Mouse (Mus musculus) A20 (cell line): ENCODE measurements around the gene Mob1b.

Source experiments
- DNase-seq: peaks from one replicate; pipeline ENCODE4 v3.0.0-alpha.2; 2011; ENCODE audit warnings: low read depth, low spot score

The Mob1b gene

DNA sequence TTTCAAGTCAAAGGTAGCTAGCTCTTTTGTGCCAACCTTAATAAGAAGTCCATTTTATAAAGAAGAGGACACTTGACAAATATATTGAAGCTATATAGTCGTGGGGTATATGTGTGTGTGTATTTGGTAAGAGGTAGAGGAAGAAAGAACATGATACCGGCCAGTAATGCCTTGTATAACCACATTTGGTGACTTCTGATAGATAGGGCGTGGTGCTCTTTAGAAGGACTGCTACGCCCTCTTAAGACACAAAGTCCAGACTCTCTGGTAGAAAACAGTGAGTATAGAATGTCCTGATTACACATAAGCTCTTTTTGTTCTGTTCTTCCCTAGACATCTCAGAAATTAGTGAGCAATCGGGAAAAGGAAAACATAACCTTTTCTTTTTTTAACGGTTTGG lies 47.5 kb downstream of the Mob1b start:
- no peak for DNase-seq

DNA sequence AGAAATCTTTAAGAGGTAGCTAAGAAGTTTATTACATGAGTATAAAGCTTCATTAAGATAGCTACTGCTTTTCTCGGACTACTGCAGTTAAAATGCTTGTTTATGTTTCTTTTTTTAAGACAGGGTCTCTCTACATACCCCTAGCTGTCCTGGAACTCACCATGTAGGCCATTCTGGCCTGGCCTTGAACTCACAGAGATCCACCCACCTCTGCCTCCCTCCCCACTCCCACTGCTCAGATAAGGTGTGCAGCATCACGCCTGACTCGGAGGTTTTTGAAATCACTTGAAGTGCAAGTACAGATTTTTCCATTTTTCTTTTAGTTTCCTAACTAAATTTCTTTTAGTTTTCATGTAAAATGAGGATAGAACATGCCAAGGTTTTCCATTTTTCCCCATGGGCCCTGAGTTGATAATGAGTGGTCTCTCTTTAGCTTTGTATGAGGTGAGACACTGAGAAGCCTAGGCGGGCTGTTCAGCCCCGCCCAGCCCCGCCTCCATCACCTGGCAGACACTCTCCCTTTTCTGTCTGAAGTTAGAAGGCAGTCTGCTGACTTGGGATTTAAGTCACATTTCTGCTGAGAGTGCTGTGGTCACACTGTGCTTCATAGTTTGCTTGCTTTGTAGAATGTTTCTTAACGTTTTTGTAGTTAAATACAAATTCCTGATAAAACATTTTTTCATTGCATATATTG lies 61.6 kb downstream of the Mob1b start:
- DNase-seq: no peak

DNA sequence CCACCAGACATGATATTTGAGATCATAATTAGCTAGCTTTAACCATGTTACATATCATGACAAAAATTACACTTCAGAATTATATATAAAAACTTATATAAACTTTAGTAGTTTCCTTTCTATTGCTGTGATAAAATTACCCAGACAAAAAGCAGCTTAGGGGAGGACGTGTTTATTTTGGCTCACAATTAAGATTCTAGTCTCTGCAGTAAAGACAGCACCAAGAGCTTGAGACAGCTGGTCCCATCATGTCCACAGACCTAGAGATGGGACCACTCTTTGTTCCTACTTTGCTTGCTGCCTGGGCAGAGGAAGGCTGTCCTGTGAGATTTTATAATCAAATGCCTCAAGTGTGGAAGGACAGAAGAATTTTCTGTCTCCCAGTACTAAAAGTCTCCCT lies 64.4 kb downstream of the Mob1b start:
- DNase-seq: no peak

DNA sequence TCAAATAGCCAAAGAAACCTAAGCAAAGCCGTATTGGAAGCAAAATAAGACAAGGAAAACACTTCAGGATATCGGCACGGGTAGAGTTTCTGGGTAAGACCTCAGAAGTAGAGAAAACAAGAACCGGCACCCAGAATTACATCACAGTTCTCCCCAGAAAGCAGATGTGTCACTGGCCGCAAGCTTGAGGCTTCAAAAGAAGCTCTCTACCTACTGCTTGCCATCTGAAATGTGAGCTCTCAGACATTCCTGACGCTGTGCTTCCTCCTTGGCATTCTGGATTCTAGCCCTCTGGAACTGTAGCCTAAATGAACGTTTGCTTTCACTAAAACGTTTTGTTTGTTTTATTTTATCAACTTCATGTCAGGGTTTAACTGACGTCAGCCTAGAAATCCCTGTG lies 70.0 kb downstream of the Mob1b start:
- DNase-seq: no peak

DNA sequence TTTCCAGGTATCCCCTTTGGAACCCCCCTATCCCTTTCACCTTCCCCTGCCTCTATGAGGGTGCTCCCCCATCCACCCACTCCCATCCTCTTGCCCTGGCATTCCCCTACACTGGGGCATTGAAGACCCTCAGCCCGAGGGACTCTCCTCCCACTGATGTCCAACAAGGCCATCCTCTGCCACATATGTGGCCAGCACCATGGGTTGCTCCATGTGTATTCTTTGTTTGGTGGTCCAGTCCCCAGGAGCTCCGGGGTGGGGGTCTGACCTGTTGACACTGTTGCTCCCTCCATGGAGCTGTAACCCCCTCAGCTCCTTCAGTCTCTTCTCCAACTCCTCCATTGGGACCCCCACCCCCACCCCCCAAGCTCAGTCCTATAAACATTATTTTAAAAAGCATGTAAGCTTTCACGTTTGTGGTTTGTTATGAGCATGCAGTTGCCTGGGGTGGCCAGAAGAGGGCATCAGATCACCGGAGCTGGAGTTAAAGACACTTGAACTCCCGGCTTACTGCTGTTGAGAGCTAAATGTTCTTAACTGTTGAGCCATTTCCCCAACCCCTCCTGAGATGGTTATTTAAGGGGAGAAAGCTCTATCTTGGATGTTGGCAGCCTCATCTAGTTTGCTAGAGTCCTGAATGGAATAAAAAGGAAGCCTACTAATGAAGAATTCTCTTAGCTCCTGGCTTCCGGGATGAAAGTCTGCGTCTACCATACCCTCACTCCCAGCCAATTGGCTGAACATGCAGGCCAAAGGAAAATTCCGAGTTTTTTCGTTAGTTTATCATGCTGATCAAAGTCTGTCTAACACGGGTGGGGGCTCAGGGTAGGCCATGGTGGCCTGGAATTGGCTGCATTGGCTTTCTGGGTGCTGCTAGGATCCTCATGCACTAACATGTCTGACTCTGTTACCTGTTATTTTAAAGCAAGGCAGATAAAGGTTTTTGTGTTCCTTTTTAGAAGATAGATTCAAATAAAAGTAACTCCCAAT lies 70.9 kb downstream of the Mob1b start:
- peak; percentile 67 for DNase-seq

DNA sequence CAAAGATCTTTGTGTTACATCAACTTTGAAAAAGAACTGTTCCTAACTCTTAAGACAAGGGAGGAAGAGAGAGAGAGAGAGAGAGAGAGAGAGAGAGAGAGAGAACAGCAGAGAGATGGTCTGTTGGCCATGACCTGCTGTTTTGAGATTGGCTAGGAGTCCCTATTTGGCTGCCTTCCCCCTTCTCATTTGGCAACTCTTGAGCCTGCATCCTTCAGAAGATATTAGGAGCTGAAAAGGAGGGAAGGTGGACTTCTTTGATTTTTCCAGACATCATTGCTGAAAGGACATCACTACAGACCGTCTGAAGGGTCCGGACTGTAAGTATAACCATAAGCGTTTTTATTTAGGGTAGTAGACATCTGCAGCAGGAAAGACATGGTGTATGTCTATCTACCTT lies 73.0 kb downstream of the Mob1b start:
- no peak for DNase-seq

DNA sequence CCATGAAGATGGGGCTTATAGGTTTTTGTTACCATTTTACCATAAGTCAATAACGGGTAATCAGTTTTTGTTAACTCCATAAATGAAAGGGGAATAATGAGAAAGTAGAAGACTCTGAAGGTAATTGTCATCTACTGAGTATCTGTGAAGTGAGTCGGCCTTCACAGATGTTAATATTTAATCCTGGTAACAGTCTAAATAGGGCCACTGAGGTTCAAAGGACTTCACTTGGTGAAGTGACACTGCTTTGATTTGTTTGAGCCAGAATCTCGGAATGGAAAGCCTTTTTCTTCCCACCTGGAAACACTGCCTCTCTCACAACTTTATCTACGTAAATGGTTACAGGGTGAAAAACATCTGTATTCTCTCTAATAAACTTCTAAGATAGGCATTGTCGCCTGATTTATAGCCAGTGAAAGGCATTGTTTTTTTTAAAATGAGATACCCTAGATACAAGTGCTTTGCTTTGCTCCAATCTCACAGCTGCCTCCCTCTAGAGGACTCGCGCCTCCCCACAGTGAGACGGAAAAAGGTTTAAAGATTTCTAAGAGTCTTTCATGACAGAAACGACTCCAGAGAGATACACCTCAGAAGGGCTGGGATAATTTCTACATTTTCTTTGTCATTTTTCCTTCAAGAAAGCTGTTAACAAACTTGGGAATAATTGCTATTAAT lies 75.4 kb downstream of the Mob1b start:
- no peak for DNase-seq

DNA sequence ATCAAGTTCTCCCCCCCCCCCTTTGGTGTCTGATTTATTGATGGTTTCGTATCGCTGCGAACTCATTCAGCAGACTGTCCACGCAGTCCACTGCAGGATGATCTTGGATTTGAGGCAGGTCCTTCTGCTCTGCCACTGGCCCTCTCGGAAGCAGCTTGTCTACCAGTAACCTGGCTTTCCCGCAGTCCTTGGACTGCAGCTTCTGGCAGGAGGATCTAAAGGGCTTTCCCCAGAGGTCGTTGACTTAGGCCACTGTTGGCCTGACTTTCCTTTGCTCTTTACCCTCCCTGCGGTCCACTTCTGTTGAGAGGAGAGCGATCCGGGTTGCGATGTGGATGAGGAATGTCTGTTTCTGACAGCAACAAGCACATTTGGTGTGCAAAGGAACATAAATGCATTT lies 75.9 kb downstream of the Mob1b start:
- DNase-seq: no peak

DNA sequence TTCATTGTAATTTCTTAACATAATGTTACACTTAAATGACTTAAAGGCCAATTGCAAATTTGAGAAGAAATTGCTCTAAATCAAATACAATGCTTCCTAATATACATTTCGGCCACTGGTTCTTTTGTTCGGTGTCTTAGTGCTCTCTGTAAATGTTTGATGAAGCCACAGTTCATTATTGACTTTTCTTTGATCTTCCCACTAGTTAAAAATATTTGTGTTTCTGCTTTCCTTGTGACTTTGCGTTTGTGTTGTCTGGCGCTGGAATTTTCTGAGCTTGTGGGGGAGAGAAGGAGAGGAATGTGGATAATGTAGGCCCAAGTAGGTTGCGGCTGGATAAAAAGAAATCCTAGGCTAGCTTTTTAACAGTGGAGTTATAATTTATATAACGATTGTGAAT lies 76.5 kb downstream of the Mob1b start:
- DNase-seq: no peak

DNA sequence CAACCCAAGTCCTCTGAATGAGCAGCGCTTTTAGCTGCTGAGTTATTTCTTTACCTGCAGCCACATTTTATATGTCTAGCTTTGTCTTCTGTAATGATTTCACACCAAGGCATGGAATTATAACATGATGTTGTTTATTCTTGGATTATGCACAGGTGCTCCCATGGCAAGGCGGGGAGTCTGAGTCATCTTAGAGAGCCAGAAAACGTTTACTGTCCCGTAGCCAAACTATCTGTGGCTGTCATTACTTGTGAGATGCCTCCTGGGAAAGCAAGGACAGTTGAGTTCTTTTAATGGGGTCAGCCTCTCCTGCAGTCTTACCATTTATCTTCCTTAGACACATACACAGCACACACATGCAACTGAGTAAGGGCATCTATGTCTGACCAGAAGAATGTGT lies 85.0 kb downstream of the Mob1b start:
- DNase-seq: no peak

DNA sequence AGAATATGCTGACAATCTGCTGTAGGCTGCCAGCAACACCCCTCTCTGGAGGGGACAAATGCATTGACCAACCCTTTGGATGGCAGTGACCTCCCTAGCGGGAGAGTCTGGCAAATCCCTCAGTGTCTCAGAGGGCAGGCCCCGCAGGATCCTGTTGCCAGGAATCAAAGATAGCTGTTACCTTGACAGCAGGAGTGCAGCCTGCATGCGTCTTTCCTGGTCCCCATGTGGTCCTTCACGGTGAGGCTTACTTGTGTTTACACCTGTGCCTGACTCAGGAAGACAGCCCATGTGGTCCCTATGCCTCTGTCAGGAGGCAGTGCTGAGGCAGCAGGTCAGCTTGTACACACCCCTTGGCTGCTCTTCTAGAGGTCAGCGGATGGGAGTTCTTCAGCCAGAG lies 85.6 kb downstream of the Mob1b start:
- DNase-seq: no peak

DNA sequence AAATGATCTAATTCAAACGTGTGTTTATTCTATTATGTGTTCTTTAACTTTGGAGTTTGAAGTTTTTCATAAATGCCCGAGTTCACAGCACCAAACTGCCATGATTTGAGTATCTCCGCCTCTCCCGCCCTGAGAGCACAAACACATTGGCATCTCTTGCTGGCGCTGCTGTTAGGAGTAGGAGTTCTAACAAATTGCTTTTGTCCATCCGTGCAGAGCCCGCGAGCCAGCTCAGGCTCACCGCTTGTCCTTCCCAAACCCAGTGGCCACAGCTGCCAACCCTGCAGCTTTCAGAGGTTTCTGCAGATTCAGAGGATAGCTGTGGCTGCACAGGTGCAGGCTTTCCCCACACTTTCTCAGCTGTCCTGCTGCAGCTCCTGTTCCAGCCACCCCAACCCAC lies 86.7 kb downstream of the Mob1b start:
- no peak for DNase-seq

DNA sequence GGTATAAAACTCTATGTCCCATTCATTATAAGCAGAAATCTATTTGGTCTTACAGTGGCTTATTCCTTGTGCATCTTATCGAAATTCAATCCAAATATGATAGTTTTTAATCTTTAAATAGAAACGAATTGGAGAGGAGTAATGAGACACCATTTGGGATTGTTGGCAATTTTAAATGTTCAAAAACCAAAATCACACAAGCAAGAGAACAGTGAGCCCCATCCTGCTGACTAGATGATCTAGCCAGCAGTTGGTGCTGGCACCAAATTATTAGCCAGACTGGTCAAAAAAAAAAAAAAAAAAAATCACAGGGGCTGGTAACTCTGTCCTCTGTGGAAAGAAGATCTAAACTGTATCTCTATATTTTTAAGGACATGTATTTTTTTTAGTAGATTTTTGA lies 92.5 kb downstream of the Mob1b start:
- DNase-seq: no peak
